Mouse (Mus musculus) embryonic facial prominence, embryonic 15.5 days (tissue): ENCODE results near the gene Gse1. TPM values are rescaled to one million over a fixed set of nuclear protein-coding genes. Genes with fewer than 3 reads are reported as not detected.
A peak's percentile ranks its signal among the peaks of the same experiment; 100 is the strongest.

Experiments used
- ATAC-seq: fragments of 200-750 bp; cut with Nextera tagmentation; 2 replicates; pipeline ENCODE4 v1.8.0; 2017; ENCODE audit warnings: low read depth, moderate TSS enrichment; ENCODE audit not compliant: insufficient number of reproducible peaks, low FRiP score, low TSS enrichment
- H3K27ac ChIP-seq: fragments of 300-500 bp; sonication (generic); replicated peaks from 2 replicates; pipeline ENCODE4 v1.5.1; 2015; ENCODE audit warnings: mild to moderate bottlenecking, inconsistent platforms
- H3K27me3 ChIP-seq: fragments of 300-500 bp; sonication (generic); 2 replicates; pipeline ENCODE4 v1.6.1; 2015; ENCODE audit warnings: inconsistent platforms
- H3K36me3 ChIP-seq: fragments of 300-500 bp; sonication (generic); 2 replicates; pipeline ENCODE4 v1.6.1; 2015; ENCODE audit warnings: mild to moderate bottlenecking, inconsistent platforms
- H3K4me1 ChIP-seq: fragments of 300-500 bp; sonication (generic); 2 replicates; pipeline ENCODE4 v1.6.1; 2015; ENCODE audit warnings: inconsistent platforms
- H3K4me2 ChIP-seq: fragments of 300-500 bp; sonication (generic); replicated peaks from 2 replicates; pipeline ENCODE4 v1.6.1; 2015; ENCODE audit warnings: mild to moderate bottlenecking, inconsistent platforms
- H3K4me3 ChIP-seq: fragments of 300-500 bp; sonication (generic); replicated peaks from 2 replicates; pipeline ENCODE4 v1.5.1; 2015; ENCODE audit warnings: mild to moderate bottlenecking, inconsistent platforms
- H3K9ac ChIP-seq: fragments of 300-500 bp; sonication (generic); 2 replicates; pipeline ENCODE4 v1.6.1; 2015; ENCODE audit warnings: inconsistent platforms
- H3K9me3 ChIP-seq: fragments of 300-500 bp; sonication (generic); replicated peaks from 2 replicates; pipeline ENCODE4 v1.6.1; 2016; ENCODE audit warnings: inconsistent platforms
- WGBS: fragments of 180-500 bp; shearing (Covaris S2); methylation state at CpG from one replicate; pipeline ENCODE4 v1.1.7; 2015; 5-methylcytosine and 5-hydroxymethylcytosine counted together
- polyA plus RNA-seq: library from polyadenylated mRNA; unstranded; fragments of >200 nt; fragmentation: Nextera tagmentation; extraction: Ambion mirVana; gene quantifications from 2 replicates; pipeline ENCODE4 v1.2.1, GENCODE M21; 2015

Gse1 gene
- polyA plus RNA-seq, 1 experiment from 2014 or later = 11.1 TPM

DNA sequence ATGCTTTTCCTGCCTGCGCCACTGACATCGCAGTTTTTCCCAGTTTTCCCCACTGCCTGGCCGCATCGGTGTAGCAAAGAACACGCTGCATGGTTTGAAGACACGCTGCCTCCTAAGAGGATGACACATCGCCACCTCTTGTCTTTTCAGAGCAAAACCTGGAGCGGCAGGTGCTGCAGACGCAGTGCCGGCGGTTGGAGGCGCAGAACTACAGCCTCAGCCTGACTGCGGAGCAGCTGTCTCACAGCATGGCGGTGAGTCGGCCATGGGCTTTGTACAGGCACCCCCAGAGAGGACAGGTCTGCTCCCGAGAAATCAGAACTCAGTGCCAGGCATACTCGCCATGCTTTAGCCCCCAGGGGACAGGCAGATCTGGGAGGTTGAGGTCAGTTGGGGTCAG, 349.6 kb downstream of the Gse1 start:
- Histone ChIP-seq H3K27me3 (no peaks in the 10 kb centered on the region), H3K27ac (no peak overlapping the region), H3K4me3 (no peak overlapping the region), H3K4me2 (no peak overlapping the region), H3K4me1 (peaks cover 12% of the 10 kb centered on the region), H3K9ac (no peak overlapping the region), H3K9me3 (no peaks in the 10 kb centered on the region), H3K36me3 (peaks cover 96% of the 10 kb centered on the region)
- WGBS = 87% methylated on average over 17 of the region's 17 CpGs
- ATAC-seq = no peak

DNA sequence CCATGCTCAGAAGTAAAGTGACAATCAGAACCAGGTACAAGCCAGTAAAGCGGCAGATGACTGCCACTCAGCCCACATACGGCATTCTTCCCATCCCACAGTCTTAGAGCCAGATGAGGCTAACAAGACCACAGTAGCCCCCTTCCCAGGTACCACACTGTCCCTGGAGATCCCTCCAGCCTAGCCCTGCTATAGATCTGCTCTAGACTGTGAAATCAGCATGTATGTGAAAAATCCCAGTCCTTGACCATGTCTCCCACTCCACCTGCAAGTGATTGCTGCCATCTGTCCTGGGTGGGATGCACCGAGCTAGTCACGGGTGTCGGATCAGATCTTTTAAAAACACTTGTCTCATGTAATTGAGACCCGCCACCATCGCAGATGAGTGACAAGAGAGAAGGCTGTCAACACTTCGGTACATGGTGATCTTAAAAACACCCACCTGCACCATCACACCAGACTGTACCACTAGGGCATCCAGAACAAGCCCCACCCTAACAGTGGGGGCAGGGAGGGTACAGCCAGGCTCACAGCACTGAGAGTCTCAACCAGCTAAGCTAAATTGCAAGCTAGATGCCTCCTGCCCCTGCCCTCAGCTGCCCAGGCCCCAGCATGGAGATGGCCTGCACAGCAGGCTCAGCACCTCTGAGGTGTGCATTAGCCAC, 352.2 kb downstream of the Gse1 start:
- Histone ChIP-seq H3K27me3 (no peaks in the 10 kb centered on the region), H3K27ac (no peak overlapping the region), H3K36me3 (peaks cover 86% of the 10 kb centered on the region), H3K4me3 (no peak overlapping the region), H3K4me2 (no peak overlapping the region), H3K4me1 (peaks cover 7% of the 10 kb centered on the region), H3K9me3 (no peaks in the 10 kb centered on the region), H3K9ac (no peak overlapping the region)
- WGBS = 60% methylated on average over 8 of the region's 8 CpGs
- ATAC-seq = no peak

DNA sequence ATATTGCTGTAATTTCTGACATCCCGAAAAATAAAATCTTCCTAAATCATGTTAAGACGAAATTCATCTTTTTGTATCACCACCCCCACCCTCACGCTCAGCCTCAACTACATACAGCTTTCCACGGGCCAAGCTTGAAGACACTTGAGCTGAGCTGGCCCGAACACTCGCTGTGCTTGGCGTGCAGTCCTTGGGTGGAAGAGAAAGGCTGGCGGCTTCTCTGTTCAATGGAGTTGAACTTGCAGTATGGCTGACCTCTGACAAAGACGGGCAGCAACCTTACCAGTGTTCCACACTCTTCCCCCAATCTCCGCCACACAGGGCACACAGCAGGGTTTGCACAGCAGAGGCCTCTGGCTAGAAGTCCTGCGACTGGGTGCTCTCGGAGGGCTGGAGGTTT, 353.1 kb downstream of the Gse1 start:
- Histone ChIP-seq H3K9me3 (no peaks in the 10 kb centered on the region), H3K9ac (no peak overlapping the region), H3K27me3 (no peaks in the 10 kb centered on the region), H3K27ac (no peak overlapping the region), H3K4me1 (peaks cover 7% of the 10 kb centered on the region; the same call in 1 of the 2 replicates), H3K4me3 (no peak overlapping the region), H3K4me2 (no peak overlapping the region), H3K36me3 (peaks cover 83% of the 10 kb centered on the region)
- WGBS = 90% methylated on average over 12 of the region's 12 CpGs
- no peak for ATAC-seq

DNA sequence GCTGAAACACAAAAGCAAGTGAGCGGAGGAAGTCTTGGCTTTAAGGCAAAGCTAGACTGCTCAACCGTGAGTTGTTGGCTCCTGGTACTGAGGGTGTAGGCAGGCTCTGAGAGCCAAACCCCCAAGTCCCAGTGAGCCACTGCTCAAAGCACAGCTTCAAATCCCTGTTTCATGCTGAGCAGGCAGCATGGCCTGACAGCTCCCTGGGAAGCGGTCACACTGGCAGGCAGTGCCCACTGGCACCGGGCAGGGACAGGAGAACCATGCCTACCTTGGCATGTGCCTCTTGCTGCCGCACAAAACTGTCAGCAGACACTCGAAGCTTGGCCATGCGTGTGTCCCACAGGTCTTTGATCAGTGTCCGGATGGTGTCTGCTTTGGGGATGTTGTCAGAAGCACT, 353.6 kb downstream of the Gse1 start:
- H3K36me3 ChIP-seq = peaks cover 78% of the 10 kb centered on the region
- 92% methylated on average over 8 of the region's 8 CpGs for WGBS
- H3K4me2 ChIP-seq = no peak overlapping the region
- H3K27ac ChIP-seq = no peak overlapping the region
- H3K4me3 ChIP-seq = no peak overlapping the region
- peaks cover 7% of the 10 kb centered on the region; the same call in 1 of the 2 replicates for H3K4me1 ChIP-seq
- no peak overlapping the region for H3K9ac ChIP-seq
- no peaks in the 10 kb centered on the region for H3K9me3 ChIP-seq
- no peak for ATAC-seq
- no peaks in the 10 kb centered on the region for H3K27me3 ChIP-seq

GRCm38 (mm10) chr8:120585521-120585920, 357.3 kb downstream of the Gse1 start:
- H3K4me1 ChIP-seq = peaks cover 18% of the 10 kb centered on the region
- H3K36me3 ChIP-seq = peaks cover 43% of the 10 kb centered on the region
- H3K4me3 ChIP-seq = no peak overlapping the region
- no peaks in the 10 kb centered on the region for H3K9me3 ChIP-seq
- H3K9ac ChIP-seq = no peak overlapping the region
- no peak overlapping the region for H3K27ac ChIP-seq
- H3K4me2 ChIP-seq = no peak overlapping the region
- no peak for ATAC-seq
- WGBS = 88% methylated on average over 10 of the region's 10 CpGs
- no peaks in the 10 kb centered on the region for H3K27me3 ChIP-seq

DNA sequence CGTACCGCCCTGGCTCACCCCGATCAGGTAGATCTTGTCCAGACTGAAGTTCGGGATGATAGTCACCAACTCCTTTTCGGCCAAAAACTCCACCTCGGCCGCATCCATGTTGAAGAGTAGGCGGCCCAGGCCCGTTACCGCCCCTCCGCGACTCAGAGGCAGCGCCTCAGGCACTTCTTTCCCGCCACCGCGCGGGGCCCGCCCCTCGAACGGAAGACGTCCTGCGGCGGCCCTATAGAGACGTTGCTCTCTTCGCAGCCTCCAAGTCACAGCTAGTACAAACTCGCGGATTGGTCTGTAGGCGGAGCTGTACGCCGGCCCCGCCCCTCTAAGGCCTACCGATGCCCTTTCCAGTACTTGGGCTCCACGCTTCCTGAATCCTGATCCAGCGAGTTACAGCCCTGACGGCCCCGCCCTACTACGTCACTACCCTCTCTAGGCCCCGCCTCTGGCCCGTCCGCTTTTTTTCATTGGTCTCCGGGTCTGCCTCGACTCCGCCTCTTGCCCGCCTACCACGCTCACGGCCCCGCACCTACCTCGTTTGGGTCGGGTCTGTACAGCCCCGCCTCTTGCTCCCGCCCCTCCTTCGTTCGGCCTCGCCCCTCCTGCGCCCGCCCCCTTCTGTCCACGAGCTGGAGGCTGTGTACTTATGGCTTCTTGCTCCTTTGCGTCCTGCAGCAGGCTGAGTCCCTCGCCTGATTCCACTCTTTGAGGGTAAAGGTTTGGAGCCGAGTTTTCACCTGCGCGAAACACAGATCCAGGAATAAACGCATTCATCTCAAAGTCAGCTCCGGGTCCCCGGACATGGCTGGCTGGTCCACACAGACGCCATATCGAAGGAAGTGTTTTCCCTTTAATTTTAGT, 360.9 kb downstream of the Gse1 start, which contains the start of gene Gins2:
TSS of gene Gins2 (minus strand) at position 397 of the 864 bp plus-strand sequence.
- peaks cover 17% of the 10 kb centered on the region for H3K36me3 ChIP-seq
- WGBS = under 1% methylated on average over 67 of the region's 67 CpGs
- no peaks in the 10 kb centered on the region for H3K9me3 ChIP-seq
- no peaks in the 10 kb centered on the region for H3K27me3 ChIP-seq
- H3K4me3 ChIP-seq = peak within 1 kb of the TSS; percentile 75
- peak within 1 kb of the TSS; percentile 65 for H3K9ac ChIP-seq
- H3K4me2 ChIP-seq = peak within 1 kb of the TSS; percentile 90
- H3K4me1 ChIP-seq = peaks cover 21% of the 10 kb centered on the region
- peak; percentile 99 for ATAC-seq
- H3K27ac ChIP-seq = peak within 1 kb of the TSS; percentile 73

- Histone ChIP-seq H3K27me3 (no peaks in the 10 kb centered on the region), H3K36me3 (peaks cover 10% of the 10 kb centered on the region), H3K27ac (peak overlapping the region; percentile 68), H3K4me3 (peak overlapping the region; percentile 75), H3K9me3 (no peaks in the 10 kb centered on the region), H3K9ac (peak overlapping the region; percentile 44; the same call in 1 of the 2 replicates), H3K4me1 (peaks cover 21% of the 10 kb centered on the region), H3K4me2 (peak overlapping the region; percentile 67)
- WGBS = 56% methylated on average over 2 of the region's 2 CpGs
- no peak for ATAC-seq
These were observed 361.7 kb downstream of the Gse1 start for GRCm38 (mm10) chr8:120589921-120590320.

DNA sequence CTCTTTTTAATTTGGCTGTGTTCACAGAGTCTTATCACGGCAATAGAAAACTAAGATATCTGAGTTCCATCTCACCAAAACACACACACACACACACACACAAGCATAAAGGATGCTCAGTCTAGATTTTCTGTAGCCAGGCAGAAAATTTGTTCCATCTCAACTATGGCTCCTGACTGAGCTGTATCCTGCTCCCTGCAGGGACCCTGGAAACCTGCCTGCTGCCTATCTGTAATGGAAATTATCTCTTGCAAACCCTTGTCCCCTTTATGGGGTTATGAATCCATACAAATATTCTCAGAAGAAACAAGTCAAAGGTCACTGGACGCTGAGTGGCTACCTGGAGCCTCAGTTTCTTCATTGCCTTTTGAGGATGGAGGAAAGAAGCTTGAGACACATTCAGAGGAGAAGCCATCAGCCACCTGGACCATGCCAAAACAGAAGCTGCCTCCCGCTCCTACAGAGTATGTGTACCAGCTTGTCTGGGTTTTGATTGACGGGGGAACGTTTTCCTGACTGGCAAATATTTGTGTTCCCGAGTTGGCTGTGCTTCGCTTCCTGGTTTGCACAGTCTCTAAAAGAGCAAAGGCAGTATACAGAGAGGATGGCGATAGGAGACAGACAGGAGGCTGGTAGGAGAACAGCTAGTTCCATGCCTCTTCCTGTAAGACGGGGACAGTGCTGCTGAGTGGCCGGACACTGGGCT, 363.5 kb downstream of the Gse1 start:
- no peak overlapping the region for H3K9ac ChIP-seq
- no peaks in the 10 kb centered on the region for H3K9me3 ChIP-seq
- H3K4me2 ChIP-seq = no peak overlapping the region
- no peak for ATAC-seq
- no peak overlapping the region for H3K4me3 ChIP-seq
- peaks cover 21% of the 10 kb centered on the region for H3K4me1 ChIP-seq
- WGBS = 51% methylated on average over 10 of the region's 10 CpGs
- H3K27me3 ChIP-seq = no peaks in the 10 kb centered on the region
- H3K36me3 ChIP-seq = no peaks in the 10 kb centered on the region
- no peak overlapping the region; the same call in 1 of the 2 replicates for H3K27ac ChIP-seq

GRCm38 (mm10) chr8:120594571-120594970, 366.3 kb downstream of the Gse1 start:
- ATAC-seq = no peak
- 84% methylated on average over 5 of the region's 5 CpGs for WGBS

GRCm38 (mm10) chr8:120595963-120596362, 367.7 kb downstream of the Gse1 start:
- no peak overlapping the region for H3K4me2 ChIP-seq
- no peak overlapping the region for H3K27ac ChIP-seq
- ATAC-seq = no peak
- H3K36me3 ChIP-seq = no peaks in the 10 kb centered on the region
- H3K9me3 ChIP-seq = no peaks in the 10 kb centered on the region
- H3K27me3 ChIP-seq = no peaks in the 10 kb centered on the region
- H3K4me3 ChIP-seq = no peak overlapping the region
- no peak overlapping the region for H3K9ac ChIP-seq
- WGBS = 13% methylated on average over 5 of the region's 5 CpGs
- H3K4me1 ChIP-seq = peaks cover 14% of the 10 kb centered on the region

More at GRCm38 (mm10) chr8:120594571-120594970, 366.3 kb downstream of the Gse1 start:
- Histone ChIP-seq H3K4me1 (peaks cover 20% of the 10 kb centered on the region), H3K9ac (no peak overlapping the region), H3K27me3 (no peaks in the 10 kb centered on the region), H3K27ac (no peak overlapping the region), H3K9me3 (no peaks in the 10 kb centered on the region), H3K4me2 (no peak overlapping the region), H3K36me3 (no peaks in the 10 kb centered on the region), H3K4me3 (no peak overlapping the region)

DNA sequence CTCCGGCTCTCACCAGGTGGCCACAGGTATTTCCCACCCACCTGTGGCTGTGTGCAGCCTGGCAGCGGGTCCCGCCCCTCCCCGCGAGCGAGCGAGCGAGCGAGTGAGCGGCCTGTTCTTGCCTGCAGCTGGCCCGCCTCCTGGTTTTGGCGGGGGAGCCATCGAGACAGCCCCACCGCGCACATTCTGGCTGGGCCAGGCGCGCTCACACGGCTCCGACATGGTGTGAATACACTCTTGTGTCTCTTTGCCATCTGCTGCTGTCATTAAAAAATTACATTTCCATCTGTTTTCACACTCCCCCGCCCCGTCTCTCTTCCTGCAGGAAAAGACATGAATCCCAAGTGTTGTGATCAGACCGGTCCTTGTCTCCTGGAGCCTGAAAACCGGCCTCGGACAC, 370.3 kb downstream of the Gse1 start:
- WGBS = 13% methylated on average over 24 of the region's 24 CpGs
- H3K9ac ChIP-seq = no peak overlapping the region
- no peaks in the 10 kb centered on the region for H3K9me3 ChIP-seq
- H3K36me3 ChIP-seq = no peaks in the 10 kb centered on the region
- ATAC-seq = peak; percentile 39; the same call in 1 of the 2 replicates
- peaks cover 19% of the 10 kb centered on the region for H3K4me1 ChIP-seq
- no peaks in the 10 kb centered on the region for H3K27me3 ChIP-seq
- H3K27ac ChIP-seq = 0 out of 2 replicates have a peak overlapping the region, but pooled peaks have one; percentile 29
- peak overlapping the region; percentile 43 for H3K4me2 ChIP-seq
- H3K4me3 ChIP-seq = peak overlapping the region; percentile 17
